Mouse (Mus musculus) monocyte, adult 2 months (primary cell): ENCODE measurements around the gene Best1.

Experiments used
- DNase-seq, 2 experiments: peaks; one replicate each; pipeline ENCODE4 v3.0.0; 2022; ENCODE audit warnings: low spot score in 2 of 2, low read depth in 1 of 2

The Best1 gene

GRCm38 (mm10) chr19:10023304-10023758 lies 21.9 kb upstream of the Best1 start:
- no peak for DNase-seq

GRCm38 (mm10) chr19:10022414-10023303 lies 21.2 kb upstream of the Best1 start:
- DNase-seq, result no peak

GRCm38 (mm10) chr19:10021981-10022380 lies 20.5 kb upstream of the Best1 start:
- no peak for DNase-seq

GRCm38 (mm10) chr19:10019214-10019760 lies 17.9 kb upstream of the Best1 start:
- DNase-seq, result no peak

- no peak for DNase-seq
Measured at GRCm38 (mm10) chr19:10018527-10018818, 17.0 kb upstream of the Best1 start.

- DNase-seq, result peak; percentile 56 to 77
Measured at GRCm38 (mm10) chr19:10017637-10018526, 16.4 kb upstream of the Best1 start.

GRCm38 (mm10) chr19:10016151-10016550 lies 14.7 kb upstream of the Best1 start:
- no peak for DNase-seq

GRCm38 (mm10) chr19:10015442-10015841 lies 14.0 kb upstream of the Best1 start:
- no peak for DNase-seq

- no peak for DNase-seq
Measured at GRCm38 (mm10) chr19:10014824-10015223, 13.4 kb upstream of the Best1 start.

GRCm38 (mm10) chr19:10013913-10014312 lies 12.5 kb upstream of the Best1 start:
- DNase-seq, result no peak

GRCm38 (mm10) chr19:10013348-10013747 lies 11.9 kb upstream of the Best1 start:
- no peak for DNase-seq

GRCm38 (mm10) chr19:10012827-10013278 lies 11.4 kb upstream of the Best1 start:
- DNase-seq, result no peak

- no peak for DNase-seq
Measured at GRCm38 (mm10) chr19:10011408-10011807, 10.0 kb upstream of the Best1 start.

- no peak for DNase-seq
Measured at GRCm38 (mm10) chr19:10003696-10004095, 2.3 kb upstream of the Best1 start.

GRCm38 (mm10) chr19:10000330-10000729 lies 1.1 kb downstream of the Best1 start:
- DNase-seq, result no peak

GRCm38 (mm10) chr19:9998736-9999486 lies 2.5 kb downstream of the Best1 start:
- no peak for DNase-seq

GRCm38 (mm10) chr19:9998063-9998416 lies 3.4 kb downstream of the Best1 start:
- DNase-seq, result no peak

- no peak for DNase-seq
Measured at GRCm38 (mm10) chr19:9997204-9998062, 4.0 kb downstream of the Best1 start.

GRCm38 (mm10) chr19:9993036-9993656 lies 8.3 kb downstream of the Best1 start:
- peak; percentile 60 to 74 for DNase-seq
